Mouse (Mus musculus): ENCODE measurements at regions not wholly inside any gene's neighbourhood (a gene's known extent, or its start where the extent isn't known, plus 50 kb on each side); places are given as distances from the start of the nearest gene placed in this dataset.

GRCm38 (mm10) chr6:112133522-112133921 is 140.0 kb upstream of the Lmcd1 start:
- DNase-seq: peak; percentile 67

DNA sequence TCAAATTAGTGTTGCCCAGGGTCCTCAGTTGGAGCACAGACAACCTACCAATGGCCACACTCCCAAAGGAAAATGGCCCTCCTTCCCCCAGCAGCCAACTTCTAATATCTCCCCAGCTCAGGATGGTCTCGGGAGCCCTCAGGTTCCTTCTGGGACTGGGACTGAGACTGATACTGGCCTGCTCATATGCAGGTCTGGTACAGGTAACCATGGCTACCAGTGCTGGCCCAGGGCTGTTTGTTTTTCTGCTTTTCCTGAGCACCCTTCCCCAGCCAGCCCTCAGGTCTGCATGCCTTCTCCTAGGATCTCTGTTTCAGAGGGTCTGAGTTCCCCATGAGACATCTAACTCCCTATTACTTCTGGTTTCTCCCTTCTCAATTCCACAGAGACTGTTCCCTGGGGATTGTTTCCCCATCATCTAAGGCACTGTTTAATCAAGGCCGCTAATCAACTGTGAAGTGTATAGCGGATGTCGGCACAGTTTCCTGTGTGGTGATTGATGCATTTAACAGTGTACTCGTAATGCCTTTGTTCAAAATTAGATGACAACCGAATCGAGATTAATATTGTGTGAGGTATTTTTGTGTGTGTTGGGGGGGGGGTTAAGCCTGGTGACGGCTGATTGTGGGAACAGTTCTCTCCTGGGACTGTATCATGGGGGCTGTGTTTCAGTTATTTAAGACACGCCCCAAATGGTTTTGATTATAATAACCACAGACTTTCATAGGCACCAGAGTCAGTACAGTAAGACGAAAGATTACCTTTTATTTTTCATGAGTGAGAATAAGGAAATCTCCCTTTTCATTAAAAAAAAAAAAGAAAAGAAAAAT is 120.8 kb upstream of the Lmcd1 start:
- DNase-seq: no peak

DNA sequence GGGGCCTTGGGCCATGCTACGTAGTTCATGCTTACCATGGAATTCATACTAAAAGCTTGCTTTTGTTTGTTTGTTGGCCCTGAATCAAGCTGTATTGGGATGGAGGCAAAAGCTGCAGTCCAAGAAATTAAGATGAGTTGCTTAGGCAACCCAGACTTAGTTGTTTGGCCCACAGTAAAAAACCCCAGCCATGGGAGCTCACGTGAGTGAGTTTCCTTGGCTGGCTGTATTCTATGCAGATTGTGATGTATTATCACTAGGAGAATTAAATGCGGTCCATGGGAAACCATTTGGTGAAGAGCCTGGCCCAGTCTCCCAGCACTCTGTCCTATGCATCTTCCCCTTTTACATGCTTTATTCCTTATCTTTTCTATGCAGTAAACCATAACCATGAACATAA is 106.1 kb upstream of the Lmcd1 start:
- no peak for DNase-seq

- DNase-seq: no peak
Observed at GRCm38 (mm10) chr6:112176344-112176743, 97.2 kb upstream of the Lmcd1 start.

GRCm38 (mm10) chr6:112187636-112188035 is 85.9 kb upstream of the Lmcd1 start:
- no peak for DNase-seq

GRCm38 (mm10) chr6:112191032-112191431 is 82.5 kb upstream of the Lmcd1 start:
- DNase-seq: peak; percentile 70

GRCm38 (mm10) chr6:112197445-112197844 is 76.1 kb upstream of the Lmcd1 start:
- peak; percentile 88 for DNase-seq

DNA sequence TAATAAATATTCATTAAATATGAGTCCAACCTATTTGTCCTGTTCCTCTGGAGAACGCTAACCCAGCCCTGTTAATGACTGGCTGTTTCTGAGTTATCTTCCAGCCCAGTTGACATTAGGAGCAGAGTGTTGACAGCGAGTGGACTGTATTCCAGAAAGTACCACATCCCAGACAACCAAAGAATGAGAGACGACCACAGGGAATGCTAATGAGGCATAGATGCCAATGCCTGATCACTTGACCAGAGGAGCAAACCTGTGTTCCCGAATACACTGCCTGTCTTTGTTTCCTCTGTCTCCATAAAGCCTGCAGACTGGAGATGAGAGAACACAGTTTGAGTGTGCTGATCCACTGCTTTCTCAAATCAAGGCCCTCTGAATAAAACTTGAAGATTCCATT is 74.3 kb upstream of the Lmcd1 start:
- no peak for DNase-seq

DNA sequence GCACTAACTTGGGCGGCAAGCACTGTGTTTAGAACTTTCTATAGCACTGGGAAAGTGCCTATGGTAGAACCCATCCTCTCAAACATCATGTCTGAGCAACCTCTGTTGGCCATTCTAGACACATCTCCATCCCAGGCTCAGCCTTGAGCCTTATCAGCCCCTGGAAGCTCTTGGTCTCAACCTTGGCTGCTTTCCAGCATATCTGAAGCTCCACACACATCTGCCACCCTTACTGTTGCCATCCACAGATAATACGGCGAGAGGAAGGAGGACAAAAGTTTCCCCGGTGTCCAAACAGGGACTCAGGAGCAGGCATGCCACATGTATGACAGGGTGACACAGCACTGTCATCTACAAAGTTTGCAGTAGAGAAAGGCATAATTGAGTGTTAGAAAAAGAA is 71.4 kb upstream of the Lmcd1 start:
- peak; percentile 8 for DNase-seq

DNA sequence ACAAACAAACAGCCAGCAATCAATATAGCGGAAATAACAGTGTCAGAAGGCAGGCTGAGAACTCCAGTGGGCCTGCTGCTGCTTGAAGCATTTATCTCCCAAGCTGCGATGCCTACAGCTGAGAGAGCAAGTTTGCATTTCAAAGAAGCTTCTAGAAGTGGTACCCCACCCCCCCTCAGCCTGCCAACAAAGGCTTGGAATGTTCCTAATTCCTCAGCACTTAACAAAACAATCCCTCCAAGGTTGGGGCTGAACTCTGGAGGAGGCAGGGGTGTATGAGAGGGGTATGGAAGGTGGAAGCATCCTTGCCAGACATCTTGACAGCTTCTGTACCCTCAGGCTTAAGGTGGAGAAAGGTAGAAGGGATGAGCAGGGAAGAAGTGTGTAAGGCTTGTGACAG is 70.2 kb upstream of the Lmcd1 start:
- DNase-seq: no peak

GRCm38 (mm10) chr6:112204956-112205355 is 68.6 kb upstream of the Lmcd1 start:
- DNase-seq: no peak

- no peak for DNase-seq
Observed at GRCm38 (mm10) chr6:112205420-112205995, 68.0 kb upstream of the Lmcd1 start.

- DNase-seq: peak; percentile 42
Observed at GRCm38 (mm10) chr6:112207229-112207628, 66.3 kb upstream of the Lmcd1 start.

DNA sequence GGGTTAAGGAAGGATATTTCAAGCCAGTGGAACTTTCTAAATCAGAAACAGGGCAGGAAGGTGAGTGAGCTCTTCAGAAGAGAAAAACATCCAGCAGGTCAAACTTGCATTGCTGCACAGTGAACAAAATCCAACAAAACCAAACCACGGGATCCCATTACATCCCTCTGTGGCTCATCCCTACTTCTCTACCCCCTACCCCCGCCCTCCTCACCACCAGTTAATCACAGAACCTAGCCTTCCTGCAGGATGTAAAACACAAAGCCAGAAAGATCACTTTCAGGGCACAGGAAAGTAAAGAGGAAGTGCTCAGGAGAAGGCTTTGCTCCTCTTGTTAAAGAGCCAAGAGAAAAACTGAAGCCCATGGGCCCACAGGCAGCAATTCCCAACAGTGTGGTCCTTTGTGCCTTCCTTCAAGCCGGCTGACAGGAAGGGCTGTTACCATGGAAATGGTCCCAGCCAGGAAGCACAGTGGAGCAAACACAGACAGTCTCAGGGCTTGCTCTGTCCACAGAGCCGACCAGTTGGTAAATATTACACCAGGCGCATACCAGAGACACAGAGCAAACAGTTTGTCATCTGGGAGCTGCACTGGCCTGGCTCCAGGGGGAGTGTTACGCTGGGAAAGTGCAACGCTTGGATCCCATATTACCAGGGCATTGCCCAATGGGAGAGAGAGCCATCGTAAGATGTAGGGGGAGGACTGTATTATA is 63.2 kb upstream of the Lmcd1 start:
- DNase-seq: peak; percentile 52

DNA sequence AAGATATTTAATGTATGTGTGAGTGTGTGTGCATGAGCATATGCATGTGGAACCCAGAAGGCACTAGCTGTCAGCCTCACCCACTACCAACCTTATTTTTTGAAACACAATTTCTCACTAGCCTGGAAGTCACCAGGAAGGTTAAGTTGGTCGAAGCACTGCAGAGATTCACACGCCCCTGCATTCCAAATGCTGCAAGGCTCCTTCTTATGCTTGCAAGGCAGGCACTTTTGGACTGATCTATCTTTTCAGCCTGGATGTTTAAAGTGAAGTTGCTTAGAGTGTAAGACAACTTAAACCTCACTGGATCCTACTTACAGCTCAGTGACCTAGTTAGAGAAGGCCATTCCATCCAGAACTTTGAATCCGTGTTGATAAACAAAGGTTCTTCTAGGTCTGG is 56.7 kb upstream of the Lmcd1 start:
- DNase-seq: no peak

GRCm38 (mm10) chr6:112218248-112218647 is 55.3 kb upstream of the Lmcd1 start:
- no peak for DNase-seq

DNA sequence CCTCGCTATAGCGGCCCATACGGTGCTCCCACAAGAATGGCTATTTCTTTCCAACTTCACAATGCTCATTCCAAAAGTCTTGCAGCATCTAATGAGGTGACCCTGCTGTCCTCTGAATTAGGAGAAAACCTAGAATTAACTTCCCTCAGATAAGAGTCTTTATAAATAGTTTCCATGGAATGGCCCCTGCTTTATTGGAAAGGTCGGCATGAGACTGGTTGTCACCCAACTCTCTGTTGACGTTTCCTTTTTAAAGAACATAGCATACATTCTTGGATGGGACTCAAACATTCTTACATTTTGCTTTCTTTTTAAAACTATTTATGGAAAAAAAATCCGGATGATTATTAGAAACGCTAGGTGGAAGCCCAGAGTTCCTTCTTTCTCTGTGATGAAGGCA is 53.9 kb upstream of the Lmcd1 start:
- no peak for DNase-seq

DNA sequence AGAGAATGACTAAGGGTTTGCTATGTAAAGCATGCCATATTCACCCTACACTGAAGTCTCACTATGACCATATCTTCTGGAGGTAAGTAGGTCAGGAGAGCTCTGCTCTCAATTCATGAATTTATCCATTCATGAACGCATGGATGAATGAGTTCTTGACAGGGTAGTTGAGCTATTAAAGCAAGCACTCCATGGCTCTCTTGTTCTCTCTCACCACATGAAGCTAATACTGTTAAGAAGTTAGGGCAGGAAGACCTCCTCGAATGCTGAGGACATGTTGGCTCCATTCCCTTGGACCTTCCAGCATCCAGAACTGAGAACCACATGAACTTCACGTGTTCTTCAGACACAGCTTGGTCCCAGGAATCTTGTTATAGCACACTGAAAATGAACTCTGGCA is 53.4 kb upstream of the Lmcd1 start:
- no peak for DNase-seq

DNA sequence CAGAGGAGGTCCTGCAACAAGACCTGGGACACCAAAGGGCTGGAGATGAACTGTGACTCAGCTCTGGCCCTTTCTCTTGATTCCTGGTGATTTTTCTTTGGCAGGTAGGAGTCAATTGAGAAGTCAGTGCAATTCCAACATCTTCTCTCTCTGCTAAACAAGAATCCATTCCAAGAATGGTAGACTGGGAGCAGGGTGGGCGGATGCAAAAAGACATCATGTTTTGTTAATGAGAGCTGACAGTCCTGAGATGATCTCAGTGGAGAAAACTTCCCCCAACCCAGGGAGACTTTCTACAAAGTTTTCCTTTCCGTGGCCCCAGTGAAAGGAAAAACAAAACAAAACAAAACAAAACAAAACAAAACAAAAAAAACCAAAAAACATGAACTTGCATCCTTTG is 52.2 kb upstream of the Lmcd1 start:
- no peak for DNase-seq

DNA sequence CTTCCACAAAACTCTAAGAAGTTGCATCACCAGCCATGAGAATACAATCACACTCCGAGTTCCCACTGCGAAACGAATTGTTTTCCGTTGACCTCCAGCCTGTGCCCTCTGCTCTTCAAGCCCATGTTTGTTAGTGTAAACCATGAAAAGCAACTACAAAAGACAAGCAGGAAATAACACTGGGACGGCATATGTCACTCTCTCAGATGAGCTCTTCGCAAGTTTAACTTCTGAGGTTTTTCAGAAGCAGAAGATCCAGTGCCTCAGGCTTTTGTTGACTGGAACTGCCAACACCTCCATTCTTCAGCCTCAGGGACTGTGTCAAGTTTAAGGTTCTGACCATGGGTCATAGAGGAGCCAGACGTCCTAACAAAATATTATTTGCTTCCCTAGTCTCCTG is 50.2 kb upstream of the Lmcd1 start:
- no peak for DNase-seq

All from adrenal gland, postnatal 14 days (tissue).